9 mouse cellular contexts compared by ENCODE assay signal in genomic region chr17:29176391-29177267, GRCm38 (mm10).
A peak's percentile ranks its signal among the peaks of the same experiment; 100 is the strongest.
DNase-seq lines count a peak whose midpoint lies in the region; ATAC-seq and TF ChIP-seq lines count a peak whose summit lies in the region.
"Had no signal": no experiment of that assay in that cellular context is flagged by ENCODE, and none has a peak within 500 bp of the region (broad histone marks: within the 10 kb centered on the region; RNA-seq: fewer than 3 reads in every experiment).

No protein-coding gene starts in this region.

- H3K27me3 ChIP-seq in kidney, postnatal 0 days (ENCODE audit: insufficient read depth, low read length), result no peaks in the 10 kb centered on the region
- H3K27me3 ChIP-seq in liver, embryonic 14.5 days (ENCODE audit: control insufficient read depth, insufficient read depth, low read length), result no peaks in the 10 kb centered on the region

- ATAC-seq in kidney, postnatal 0 days (replicated peaks; ENCODE audit: low FRiP score, low read depth), result peak; percentile 48; the same call in 1 of the 2 replicates
- no peak for ATAC-seq in liver, embryonic 14.5 days (ENCODE audit: insufficient read depth)

- intact Hi-C loops in gastrocnemius, postnatal 36 days (cut with DNase I), result loop anchor here (5.0 kb wide), 1 partner anchor 191 kb away; no protein-coding TSS in a partner anchor

- no peak for TF ChIP-seq EP300 in liver, embryonic 14.5 days (IDR thresholded peaks at IDR 0.05; ENCODE audit: low read depth)

- 20% methylated on average over 9 of the region's 9 CpGs for WGBS in kidney, postnatal 0 days
- WGBS in liver, embryonic 14.5 days (ENCODE audit: insufficient replicate concordance), result 25% methylated on average over 9 of the region's 9 CpGs

- no peak overlapping the region for H3K4me2 ChIP-seq in kidney, postnatal 0 days (ENCODE audit: low read length)
- H3K4me2 ChIP-seq in liver, embryonic 14.5 days (ENCODE audit: low read depth), result no peak overlapping the region

- H3K4me1 ChIP-seq in kidney, postnatal 0 days (replicated peaks; ENCODE audit: insufficient read depth, low read length), result peaks cover 6% of the 10 kb centered on the region; the same call in 1 of the 2 replicates
- peaks cover 0 to 3% of the 10 kb centered on the region in 2 experiments; a peak in 1 of 4 replicates for H3K4me1 ChIP-seq in liver, embryonic 14.5 days (replicated peaks; ENCODE audit: control insufficient read depth in 2 of 2, insufficient read depth in 2 of 2, low read length in 1 of 2)

- TF ChIP-seq CTCF in kidney, postnatal 0 days (IDR thresholded peaks at IDR 0.05; ENCODE audit: low read depth), result peak; percentile 86
- TF ChIP-seq CTCF in liver, embryonic 14.5 days (IDR thresholded peaks at IDR 0.05; ENCODE audit: low read depth), result peak; percentile 58

- H3K36me3 ChIP-seq in kidney, postnatal 0 days (ENCODE audit: insufficient read depth, low read length), result no peaks in the 10 kb centered on the region
- H3K36me3 ChIP-seq in liver, embryonic 14.5 days (replicated peaks; ENCODE audit: control insufficient read depth, insufficient read depth, low read depth), result no peaks in the 10 kb centered on the region

- H3K9ac ChIP-seq in kidney, postnatal 0 days (ENCODE audit: low read depth, low read length), result no peak overlapping the region
- H3K9ac ChIP-seq in liver, embryonic 14.5 days (replicated peaks), result no peak overlapping the region

- H3K9me3 ChIP-seq in kidney, postnatal 0 days (replicated peaks; ENCODE audit: low read length), result no peaks in the 10 kb centered on the region
- no peaks in the 10 kb centered on the region for H3K9me3 ChIP-seq in liver, embryonic 14.5 days (ENCODE audit: control insufficient read depth, low read length)

- H3K27ac ChIP-seq in kidney, postnatal 0 days, result no peak overlapping the region
- no peak overlapping the region for H3K27ac ChIP-seq in liver, embryonic 14.5 days

- DNase-seq in 416B (ENCODE audit: low read depth), result peak; percentile 70
- peak; percentile 82 for DNase-seq in NIH3T3 (ENCODE audit: low read depth)
- peak; percentile 84 for DNase-seq in embryo, embryonic 10.5 days (ENCODE audit: low spot score)
- peak; percentile 41 to 56 for DNase-seq in gastrocnemius, postnatal 36 days
- DNase-seq in kidney, postnatal 0 days (ENCODE audit: low spot score), result peak; percentile 71
- no peak for DNase-seq in liver, embryonic 14.5 days (ENCODE audit: low read depth in 3 of 3, low spot score in 3 of 3)
- DNase-seq in retina, embryonic 14.5 days (ENCODE audit: low spot score), result peak; percentile 86
- no peak for DNase-seq in spleen, postnatal 14 days (ENCODE audit: low spot score in 2 of 2)

- H3K4me3 ChIP-seq in kidney, postnatal 0 days (replicated peaks; ENCODE audit: low read depth, low read length), result no peak overlapping the region
- H3K4me3 ChIP-seq in liver, embryonic 14.5 days (ENCODE audit: insufficient read depth in 1 of 2, low read depth in 2 of 2, low read length in 2 of 2), result no peak overlapping the region
- H3K4me3 ChIP-seq: erythroblast, embryonic 14.5 days had no signal

Comparison
In these comparisons a context has a peak if more than half of its experiments do, and no peak if none do; other contexts are left out.
1. DNase-seq: peak in 416B (single experiment), NIH3T3 (single experiment), embryo, embryonic 10.5 days (single experiment), gastrocnemius, postnatal 36 days (2 of 2), kidney, postnatal 0 days (single experiment) and retina, embryonic 14.5 days (single experiment); none in liver, embryonic 14.5 days (0 of 3) and spleen, postnatal 14 days (0 of 2).